Mouse (Mus musculus) embryo, embryonic 11 days (tissue): Measurements from ENCODE around the gene Mthfd1l.
"Not testable (repeated sequence)": the region's sequence is repeated elsewhere in the genome, so short reads cannot be mapped to it uniquely, and the experiment has no call there.

Experiments
- DNase-seq: peaks from one replicate; pipeline ENCODE4 v3.0.0-alpha.2; 2015

Gene Mthfd1l

GRCm38 (mm10) chr10:4047666-4048065 is 74.7 kb downstream of the Mthfd1l start:
- no peak for DNase-seq

GRCm38 (mm10) chr10:4050236-4050635 is 77.3 kb downstream of the Mthfd1l start:
- DNase-seq, result no peak

DNA sequence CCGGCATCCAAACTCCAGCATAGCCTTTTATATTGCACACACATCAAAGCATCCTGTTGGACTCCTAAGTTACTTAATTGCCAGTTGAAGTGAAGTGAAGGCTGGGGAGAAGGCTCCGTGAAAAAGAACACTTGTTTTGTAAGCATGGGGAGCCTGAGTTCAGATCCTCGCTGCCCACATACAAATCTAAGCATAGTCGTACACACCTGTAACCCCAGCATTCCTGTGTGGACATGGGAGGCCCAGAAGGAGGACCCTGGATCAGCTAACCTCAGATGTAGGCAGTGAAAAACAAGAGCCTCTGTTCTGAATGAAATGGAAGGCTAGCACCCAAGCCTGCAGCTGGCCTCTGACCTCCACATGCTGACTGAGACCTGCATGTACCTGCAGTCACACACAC is 79.8 kb downstream of the Mthfd1l start:
- DNase-seq, result no peak

GRCm38 (mm10) chr10:4053278-4054061 is 80.6 kb downstream of the Mthfd1l start:
- DNase-seq, result peak; percentile 35

GRCm38 (mm10) chr10:4054589-4054988 is 81.7 kb downstream of the Mthfd1l start:
- DNase-seq, result no peak

- DNase-seq, result no peak
Measured at GRCm38 (mm10) chr10:4057397-4057796, 84.5 kb downstream of the Mthfd1l start.

- no peak for DNase-seq
Measured at GRCm38 (mm10) chr10:4057832-4058231, 84.9 kb downstream of the Mthfd1l start.

DNA sequence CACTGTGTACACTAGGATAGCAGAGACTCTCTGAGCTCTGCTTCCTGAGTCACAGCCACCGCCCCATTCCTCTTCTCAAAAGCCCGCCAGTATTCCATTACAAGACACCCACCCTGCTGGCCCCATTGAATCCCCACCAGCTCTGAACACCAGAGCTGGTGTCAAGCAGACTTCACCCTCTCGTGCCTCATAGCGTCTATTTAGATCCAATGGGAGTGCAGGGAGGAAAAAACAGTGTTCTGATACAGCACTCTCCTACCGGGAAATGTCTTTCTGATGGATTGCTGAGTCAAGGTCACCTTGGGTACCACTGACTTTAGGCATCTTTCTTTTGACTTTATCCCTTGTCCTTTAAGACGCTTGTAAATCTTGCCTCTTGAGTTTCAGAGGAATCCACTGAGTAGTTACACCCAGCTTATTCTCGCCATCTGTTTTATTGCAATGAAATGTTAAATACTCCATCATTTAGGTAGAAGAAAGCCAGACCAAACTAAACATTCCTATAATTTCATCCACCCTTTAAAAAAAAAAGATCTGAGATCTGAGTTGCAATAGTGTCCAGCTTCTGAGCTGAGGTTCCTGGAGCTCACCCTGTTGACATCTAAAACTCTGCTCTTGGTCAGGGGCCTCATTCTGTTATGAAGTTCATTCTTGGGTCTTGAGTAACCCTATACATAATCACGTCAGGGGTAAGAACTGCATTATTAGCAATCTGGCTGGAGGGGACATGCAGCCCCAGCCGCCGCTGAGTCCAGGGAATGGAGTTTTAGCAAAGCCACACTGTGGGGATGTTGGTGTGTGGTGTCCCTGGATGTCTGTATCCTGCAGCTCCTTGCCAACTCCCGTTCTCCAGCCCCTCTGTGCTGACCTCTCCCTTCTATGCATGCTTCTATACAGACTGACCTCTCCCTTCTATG is 88.4 kb downstream of the Mthfd1l start:
- no peak for DNase-seq

- no peak for DNase-seq
Measured at GRCm38 (mm10) chr10:4063537-4063936, 90.6 kb downstream of the Mthfd1l start.

DNA sequence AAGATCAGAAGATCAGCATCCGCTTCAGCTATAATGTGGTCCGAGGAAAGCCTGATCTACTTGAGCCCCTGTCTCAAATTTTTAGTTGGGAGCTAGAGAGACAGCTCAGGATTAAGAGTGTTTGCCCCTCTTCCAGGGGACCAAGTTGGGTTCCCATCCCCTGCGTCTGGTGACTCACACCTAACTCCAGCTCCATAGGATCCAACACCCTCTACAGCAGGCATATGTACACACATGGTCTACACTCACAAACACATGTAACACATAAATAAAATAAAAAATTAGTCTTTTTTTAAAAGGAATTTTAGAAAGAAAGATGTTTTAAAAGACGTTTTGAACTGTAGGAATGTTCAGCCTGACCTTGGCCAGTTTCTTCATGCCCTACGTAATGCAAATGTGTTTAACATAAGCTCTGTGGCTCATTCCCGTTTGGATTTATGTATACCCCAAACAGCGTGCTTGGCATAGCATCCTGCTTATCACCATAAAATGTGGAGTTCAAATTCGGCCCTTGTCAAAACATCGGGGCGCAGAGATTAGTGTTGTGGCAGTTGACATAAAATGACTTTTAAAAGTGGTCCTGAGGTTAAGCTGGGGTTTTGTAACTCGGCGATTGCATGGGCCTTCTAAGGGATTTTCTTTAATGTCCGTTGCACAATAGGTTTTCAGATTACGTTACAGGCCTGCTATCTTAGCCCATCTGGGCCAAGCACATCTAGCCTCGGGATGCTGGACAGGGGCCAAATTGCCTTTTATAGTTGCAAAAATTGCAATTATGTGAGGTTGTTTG is 92.6 kb downstream of the Mthfd1l start:
- DNase-seq, result no peak

- DNase-seq, result no peak
Measured at GRCm38 (mm10) chr10:4069258-4069826, 96.4 kb downstream of the Mthfd1l start.

- no peak for DNase-seq
Measured at GRCm38 (mm10) chr10:4070061-4070460, 97.1 kb downstream of the Mthfd1l start.

DNA sequence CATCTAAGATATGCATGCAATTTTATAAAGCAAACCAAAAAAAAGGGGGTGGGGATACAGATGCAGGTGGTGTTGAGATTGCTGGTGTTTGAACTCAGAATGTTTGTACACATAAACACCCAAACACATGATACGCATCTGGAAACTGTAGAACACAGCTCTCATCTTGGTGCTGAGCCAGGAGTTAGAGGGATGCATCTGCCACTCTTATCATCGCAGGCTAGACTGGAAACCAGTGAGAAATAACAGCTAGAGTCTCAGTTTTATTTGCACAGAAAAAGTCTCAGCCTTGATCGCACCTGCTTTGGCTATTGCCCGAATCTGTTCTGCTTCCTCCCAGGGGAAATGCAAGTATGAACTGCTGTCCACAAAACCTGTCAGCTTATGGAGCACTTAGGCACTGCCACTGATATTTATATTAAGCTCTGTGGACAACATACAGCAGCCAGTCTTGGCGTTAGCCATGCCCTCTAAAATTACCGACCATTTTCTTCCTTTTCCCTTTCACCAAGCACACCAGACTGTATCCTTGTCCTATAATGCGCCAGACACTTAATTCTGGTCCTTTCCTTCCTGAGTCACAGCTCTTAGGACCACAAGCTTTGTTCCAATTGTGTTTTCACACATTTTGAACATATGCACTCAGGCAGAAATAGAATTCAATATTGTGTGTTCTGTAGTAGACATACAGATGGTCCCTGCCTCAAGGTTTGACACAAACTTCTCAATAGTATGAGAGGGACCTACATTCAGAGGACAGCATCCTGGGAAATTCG is 98.3 kb downstream of the Mthfd1l start:
- no peak for DNase-seq

DNA sequence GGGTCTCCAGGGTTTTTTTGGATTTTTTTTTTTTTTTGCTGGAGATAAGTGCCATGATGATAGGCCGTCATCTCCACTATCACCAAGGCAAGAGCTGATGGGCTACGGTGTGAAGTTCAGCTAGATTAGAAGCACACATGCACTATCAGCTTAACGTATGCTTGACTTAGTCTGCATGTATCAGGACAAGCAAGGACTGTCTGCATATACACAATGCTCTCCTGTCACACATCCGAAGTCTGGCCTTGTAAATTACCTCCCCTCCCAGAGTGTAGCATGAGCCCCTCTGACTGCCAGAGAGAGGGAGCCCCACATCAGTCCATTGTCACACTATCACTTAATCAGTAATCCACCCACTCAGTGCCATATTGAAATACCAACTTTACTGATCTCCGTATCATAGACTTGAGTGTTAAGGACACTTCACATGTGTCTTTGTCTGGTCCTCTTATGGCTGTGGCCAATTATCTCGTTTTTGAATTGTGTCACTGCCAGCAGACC is 99.0 kb downstream of the Mthfd1l start:
- DNase-seq, result no peak

GRCm38 (mm10) chr10:4072491-4072890 is 99.6 kb downstream of the Mthfd1l start:
- not testable (repeated sequence) for DNase-seq

DNA sequence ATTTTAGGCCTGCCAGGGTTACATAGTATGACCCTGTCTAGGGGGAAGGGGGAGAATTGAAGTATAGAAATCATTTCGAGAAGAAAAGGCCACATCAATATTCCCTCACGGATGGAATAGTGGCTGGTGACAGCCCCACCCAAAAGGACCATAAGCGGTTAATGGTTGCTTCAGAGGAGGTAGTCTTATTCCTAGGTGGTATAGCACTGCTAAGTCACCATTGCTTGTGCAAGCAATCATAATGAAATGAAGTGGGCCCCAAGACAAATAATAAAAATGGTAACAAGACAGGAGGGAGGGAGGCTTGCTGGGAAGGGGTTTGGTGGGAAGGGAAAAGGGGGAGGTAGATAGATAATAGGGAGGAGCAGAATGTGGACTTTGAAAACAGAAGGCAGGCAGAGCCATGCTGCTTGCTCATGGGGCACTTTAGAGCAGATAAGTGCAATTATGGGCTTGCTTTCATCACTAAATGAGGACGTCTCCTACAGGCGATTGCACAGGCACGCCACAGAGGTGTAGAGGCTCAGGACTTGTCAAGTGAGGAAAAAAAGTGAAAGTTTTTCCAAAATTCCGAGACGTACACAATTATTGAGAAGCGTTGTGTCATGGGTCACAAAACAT is 105.4 kb downstream of the Mthfd1l start:
- no peak for DNase-seq

GRCm38 (mm10) chr10:4078979-4079630 is 106.2 kb downstream of the Mthfd1l start:
- no peak for DNase-seq

DNA sequence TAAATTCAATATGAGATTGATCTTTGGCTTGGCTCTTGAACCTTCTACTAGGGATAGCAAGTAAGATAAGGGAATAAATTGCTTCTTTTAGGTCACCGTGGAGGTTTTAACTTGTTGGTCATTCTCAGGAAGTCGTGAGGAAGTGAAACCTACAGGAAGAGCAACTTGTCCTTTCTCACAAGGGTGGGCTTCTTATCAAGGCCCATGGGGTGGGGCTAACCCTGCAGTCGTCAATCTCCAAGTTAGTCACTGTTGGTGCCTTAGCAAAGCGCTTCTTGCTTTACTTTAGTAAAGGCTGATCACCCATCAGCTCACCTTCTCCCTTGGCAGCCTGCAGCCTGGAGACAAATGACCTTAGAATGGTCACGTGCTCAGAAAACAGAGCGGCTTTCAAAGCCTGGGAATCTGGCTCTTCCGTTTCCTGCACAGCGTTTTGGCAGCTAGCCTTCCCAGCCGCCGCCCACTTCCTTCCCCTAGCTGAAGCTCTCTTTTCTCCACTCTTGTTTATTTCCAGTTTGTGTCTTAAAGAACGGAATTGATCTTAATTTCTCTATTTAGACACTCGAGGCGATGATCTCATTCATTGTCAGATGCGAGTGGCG is 106.8 kb downstream of the Mthfd1l start:
- peak; percentile 38 for DNase-seq

GRCm38 (mm10) chr10:4083609-4084008 is 110.7 kb downstream of the Mthfd1l start:
- no peak for DNase-seq

- no peak for DNase-seq
Measured at GRCm38 (mm10) chr10:4084907-4085306, 112.0 kb downstream of the Mthfd1l start.
